Mouse (Mus musculus): ENCODE data around the gene Pold1. TPM values are rescaled to one million over a fixed set of nuclear protein-coding genes. Genes with fewer than 3 reads are reported as not detected.
A peak's percentile ranks its signal among the peaks of the same experiment; 100 is the strongest.

Pold1 gene
- total RNA-seq (2017), result 86.0 and 89.7 TPM in 2 replicates

- peak; percentile 77 for ATAC-seq (replicated peaks; ENCODE audit: low read depth, poor library complexity, severe bottlenecking)
Measured at GRCm38 (mm10) chr7:44548497-44549087, at the start of gene Pold1. TSS of gene Pold1 (minus strand) at chr7:44548849.

GRCm38 (mm10) chr7:44598336-44598735 is 49.7 kb upstream of the Pold1 start:
- ATAC-seq (replicated peaks; ENCODE audit: low read depth, poor library complexity, severe bottlenecking), result no peak

GRCm38 (mm10) chr7:44597666-44598065 is 49.0 kb upstream of the Pold1 start:
- ATAC-seq (replicated peaks; ENCODE audit: low read depth, poor library complexity, severe bottlenecking), result no peak

- ATAC-seq (replicated peaks; ENCODE audit: low read depth, poor library complexity, severe bottlenecking), result no peak
Measured at GRCm38 (mm10) chr7:44596996-44597538, 48.4 kb upstream of the Pold1 start.

GRCm38 (mm10) chr7:44596051-44596450 is 47.4 kb upstream of the Pold1 start:
- ATAC-seq (replicated peaks; ENCODE audit: low read depth, poor library complexity, severe bottlenecking), result no peak

DNA sequence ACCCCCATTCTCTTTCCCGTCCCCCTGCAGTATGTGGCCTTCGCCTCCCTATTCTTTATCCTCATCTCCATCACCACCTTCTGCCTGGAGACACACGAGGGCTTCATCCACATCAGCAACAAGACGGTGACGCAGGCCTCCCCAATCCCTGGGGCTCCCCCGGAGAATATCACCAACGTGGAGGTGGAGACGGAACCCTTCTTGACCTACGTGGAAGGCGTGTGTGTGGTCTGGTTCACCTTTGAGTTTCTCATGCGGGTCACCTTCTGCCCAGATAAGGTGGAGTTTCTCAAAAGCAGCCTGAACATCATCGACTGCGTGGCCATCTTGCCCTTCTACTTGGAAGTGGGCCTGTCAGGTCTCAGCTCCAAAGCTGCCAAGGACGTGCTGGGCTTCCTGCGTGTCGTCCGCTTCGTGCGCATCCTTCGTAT is 46.5 kb upstream of the Pold1 start:
- ATAC-seq (replicated peaks; ENCODE audit: low read depth, poor library complexity, severe bottlenecking), result no peak

- ATAC-seq (replicated peaks; ENCODE audit: low read depth, poor library complexity, severe bottlenecking), result no peak
Measured at GRCm38 (mm10) chr7:44594291-44594690, 45.6 kb upstream of the Pold1 start.

DNA sequence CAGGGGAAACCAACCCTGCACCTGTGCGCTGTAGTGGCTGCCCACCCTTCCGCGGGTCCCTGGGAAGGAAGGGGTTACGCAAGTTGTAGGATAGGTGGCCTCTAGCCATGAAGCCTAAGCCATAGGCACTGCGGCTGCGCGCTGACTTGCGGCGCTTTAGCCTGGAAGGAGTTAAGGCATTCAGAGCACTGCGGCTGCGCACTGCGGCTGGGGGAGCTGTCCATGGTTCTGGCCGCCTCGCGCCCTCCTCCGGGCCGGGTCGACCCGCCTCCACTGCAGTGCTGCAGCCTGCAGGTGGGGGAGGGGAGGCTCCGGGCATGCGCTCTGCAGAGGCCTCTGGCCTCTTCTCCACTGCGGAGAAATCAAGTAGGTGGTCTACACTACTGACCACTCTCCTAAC is 45.1 kb upstream of the Pold1 start:
- peak; percentile 62 for ATAC-seq (replicated peaks; ENCODE audit: low read depth, poor library complexity, severe bottlenecking)

DNA sequence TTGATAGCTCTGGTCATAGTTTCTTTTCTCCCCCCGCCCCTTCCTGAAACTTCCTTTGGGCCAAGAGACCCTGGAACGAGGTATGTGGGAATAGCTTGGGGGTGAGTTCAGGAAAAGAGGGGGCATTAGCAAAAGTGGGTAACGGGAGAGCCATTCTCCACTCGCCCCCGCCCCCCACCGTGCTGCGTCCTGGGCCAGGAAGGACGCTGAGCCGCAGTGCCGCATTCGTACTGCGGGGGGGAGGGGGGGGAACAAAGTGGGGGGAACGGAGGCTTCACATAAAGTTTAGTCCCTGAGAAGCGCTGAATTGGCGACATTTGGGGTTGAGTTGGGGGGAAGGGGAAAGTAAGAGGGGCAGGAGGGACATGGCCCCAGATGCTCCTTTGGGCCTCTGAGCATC is 44.4 kb upstream of the Pold1 start:
- no peak for ATAC-seq (replicated peaks; ENCODE audit: low read depth, poor library complexity, severe bottlenecking)

DNA sequence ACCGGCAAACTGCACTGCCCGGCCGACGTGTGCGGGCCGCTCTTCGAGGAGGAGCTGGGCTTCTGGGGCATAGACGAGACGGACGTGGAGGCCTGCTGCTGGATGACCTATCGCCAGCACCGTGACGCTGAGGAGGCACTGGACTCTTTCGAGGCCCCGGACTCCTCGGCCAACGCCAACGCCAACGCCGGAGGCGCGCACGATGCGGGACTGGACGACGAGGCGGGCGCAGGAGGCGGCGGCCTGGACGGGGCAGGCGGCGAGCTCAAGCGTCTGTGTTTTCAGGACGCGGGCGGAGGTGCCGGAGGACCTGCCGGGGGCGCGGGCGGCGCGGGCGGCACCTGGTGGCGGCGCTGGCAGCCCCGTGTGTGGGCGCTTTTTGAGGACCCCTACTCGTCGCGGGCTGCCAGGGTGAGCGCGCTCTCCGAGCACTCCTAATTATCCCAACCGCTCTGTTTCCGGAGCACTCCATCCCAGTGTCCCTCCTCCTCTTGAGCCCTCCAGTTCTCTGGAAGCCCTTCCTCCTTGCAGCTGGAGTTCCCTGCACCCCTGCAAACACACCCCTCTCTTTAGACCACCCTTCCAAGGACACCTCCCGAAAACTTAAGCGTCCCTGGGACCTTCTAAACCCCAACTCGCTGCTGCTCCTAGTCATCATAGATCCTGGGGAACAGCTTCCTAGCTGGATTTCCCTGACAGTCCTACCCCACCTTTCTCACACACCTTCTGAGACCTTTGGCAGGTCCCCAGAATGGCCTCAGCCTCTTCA is 42.9 kb upstream of the Pold1 start:
- no peak for ATAC-seq (replicated peaks; ENCODE audit: low read depth, poor library complexity, severe bottlenecking)

GRCm38 (mm10) chr7:44590402-44591347 is 42.0 kb upstream of the Pold1 start, which contains the start of gene Kcnc3:
TSS of gene Kcnc3 (plus strand) at chr7:44590664.
- peak; percentile 88 for ATAC-seq (replicated peaks; ENCODE audit: low read depth, poor library complexity, severe bottlenecking)

DNA sequence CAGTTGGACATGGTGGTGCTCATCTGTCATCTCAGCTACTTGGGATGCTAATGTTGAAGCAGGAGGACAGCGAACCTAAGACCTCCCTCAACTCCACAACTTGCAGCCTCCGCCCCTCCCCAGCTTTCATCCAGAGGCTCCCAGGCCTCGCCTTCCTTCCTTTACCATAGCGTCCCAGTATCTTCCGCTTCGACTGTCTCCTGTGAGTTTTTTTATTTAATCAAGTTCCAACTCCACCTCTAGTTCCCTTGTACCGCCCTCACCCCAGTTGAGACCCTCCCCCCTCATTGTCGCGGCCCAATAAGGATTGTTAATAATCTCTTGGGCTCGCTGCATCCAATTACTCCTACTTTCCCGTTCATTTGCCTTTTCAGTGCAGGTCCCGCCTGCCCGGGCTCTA is 41.3 kb upstream of the Pold1 start:
- no peak for ATAC-seq (replicated peaks; ENCODE audit: low read depth, poor library complexity, severe bottlenecking)

DNA sequence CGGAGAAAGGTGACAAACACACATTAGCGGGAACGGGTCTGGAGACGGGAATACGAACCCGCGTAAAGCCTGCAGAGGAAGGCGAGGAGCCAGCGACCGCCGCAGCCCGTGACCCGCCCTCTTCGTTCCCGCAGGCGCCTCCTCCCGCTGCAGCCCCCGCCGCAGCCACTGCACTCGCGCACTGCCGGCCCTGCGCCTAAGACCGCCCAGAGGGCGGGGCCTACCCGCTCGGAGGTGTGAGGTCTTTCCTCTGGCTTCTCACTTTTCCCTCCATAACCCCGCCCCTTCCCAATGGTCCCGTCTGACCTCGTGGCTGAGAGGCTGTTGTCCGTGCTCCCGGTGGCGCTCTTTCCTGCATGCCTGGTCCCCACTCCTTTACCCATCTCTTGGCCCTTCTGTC is 40.5 kb upstream of the Pold1 start:
- peak; percentile 45 for ATAC-seq (replicated peaks; ENCODE audit: low read depth, poor library complexity, severe bottlenecking)

DNA sequence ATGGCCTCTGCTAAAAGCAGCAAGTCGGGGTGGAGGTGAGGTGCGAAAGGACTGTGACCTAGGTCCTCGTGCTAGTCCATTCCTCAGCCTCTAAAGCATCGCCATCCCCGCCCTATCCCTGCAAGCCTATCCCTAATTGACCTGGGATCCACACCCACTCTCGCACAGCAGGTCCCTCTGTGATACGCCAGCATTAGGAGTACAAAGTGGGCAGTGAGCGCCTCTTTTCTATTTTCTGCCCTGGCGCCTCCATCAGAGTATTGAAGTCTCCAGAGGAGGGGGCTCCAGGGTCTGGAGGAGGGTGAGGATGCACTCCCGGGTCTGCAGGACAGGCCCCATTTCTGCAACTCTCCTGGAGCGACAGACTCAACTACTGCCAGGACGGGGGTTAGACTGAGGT is 39.7 kb upstream of the Pold1 start:
- no peak for ATAC-seq (replicated peaks; ENCODE audit: low read depth, poor library complexity, severe bottlenecking)

- no peak for ATAC-seq (replicated peaks; ENCODE audit: low read depth, poor library complexity, severe bottlenecking)
Measured at GRCm38 (mm10) chr7:44587676-44588075, 39.0 kb upstream of the Pold1 start.

DNA sequence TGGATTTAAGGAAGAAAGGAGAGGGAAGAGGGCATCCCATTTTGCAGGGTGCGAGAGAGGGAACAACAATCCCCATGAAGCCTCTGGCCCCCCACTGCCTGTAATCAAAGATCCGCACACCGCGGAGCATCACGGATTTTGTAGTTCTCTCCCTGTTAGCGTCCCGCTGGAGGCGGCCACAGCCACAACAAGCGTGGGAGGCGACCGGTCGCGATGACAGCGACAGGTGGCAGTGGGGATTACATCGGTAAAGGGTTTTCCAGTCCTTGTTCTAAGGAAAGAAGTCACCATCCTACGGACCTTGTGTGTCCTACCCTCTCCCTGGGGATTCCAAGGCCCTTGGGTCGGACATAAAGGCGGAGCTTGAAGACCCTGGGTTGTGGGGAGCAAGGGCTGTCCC is 38.3 kb upstream of the Pold1 start:
- ATAC-seq (replicated peaks; ENCODE audit: low read depth, poor library complexity, severe bottlenecking), result no peak; the same call in 1 of the 2 replicates

DNA sequence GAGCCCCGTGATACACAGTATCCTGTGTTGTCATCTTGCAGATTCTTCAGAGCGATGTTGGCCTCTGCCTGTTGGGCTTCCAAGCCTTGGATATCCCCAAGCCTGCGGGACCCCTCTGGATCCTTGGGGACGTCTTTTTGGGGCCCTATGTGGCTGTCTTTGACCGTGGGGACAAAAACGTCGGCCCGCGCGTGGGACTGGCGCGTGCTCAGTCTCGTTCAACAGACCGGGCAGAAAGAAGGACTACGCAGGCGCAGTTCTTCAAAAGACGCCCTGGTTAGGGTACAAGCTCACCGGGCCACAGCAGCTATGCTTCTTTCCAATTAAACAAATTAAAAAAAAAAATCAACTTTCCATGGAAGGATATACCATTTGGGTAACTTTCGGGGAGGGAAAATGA is 37.9 kb upstream of the Pold1 start:
- ATAC-seq (replicated peaks; ENCODE audit: low read depth, poor library complexity, severe bottlenecking), result no peak

DNA sequence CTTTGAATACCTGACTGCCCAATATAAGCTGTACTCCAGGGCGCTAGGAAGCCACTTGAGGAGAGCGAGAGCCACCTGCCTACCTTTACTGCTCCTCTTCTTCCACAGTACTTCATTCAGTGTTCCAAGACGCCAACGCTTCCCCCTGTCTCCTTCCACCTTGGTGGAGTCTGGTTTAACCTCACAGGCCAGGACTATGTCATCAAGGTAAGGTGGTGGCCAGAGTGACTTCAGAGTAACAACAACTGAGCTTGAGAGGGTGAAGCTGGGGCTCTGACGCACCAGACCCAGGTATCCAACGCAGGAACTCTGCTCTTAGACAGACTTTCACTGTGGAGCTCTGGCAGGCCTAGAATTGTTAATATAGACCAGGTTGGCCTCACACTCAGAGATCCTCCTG is 37.0 kb upstream of the Pold1 start:
- no peak for ATAC-seq (replicated peaks; ENCODE audit: low read depth, poor library complexity, severe bottlenecking)

- no peak for ATAC-seq (replicated peaks; ENCODE audit: low read depth, poor library complexity, severe bottlenecking)
Measured at GRCm38 (mm10) chr7:44584921-44585320, 36.3 kb upstream of the Pold1 start.

DNA sequence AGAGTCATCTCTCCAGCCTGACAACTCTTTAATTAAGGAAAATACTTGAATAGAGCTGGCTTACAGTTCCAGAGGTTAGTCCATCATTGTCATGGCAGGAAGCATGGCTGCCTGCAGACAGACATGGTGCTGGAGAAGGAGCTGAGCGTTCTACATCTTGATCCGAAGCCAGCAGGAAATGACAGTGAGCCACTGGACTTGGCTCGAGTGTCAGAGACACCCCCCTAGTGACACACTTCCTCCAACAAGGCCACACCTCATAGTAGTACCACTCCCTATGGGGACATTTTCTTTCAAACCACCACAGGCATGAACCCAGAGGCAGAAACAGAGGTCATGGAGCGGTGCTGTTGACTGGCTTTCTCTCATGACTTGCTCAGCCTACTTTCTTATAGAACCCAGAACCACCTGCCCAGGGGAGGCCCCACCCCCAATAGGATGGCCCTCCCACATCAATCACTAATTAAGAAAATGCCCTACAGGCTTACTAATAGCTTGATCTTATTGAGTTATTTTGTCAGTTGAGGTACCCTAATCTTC is 35.7 kb upstream of the Pold1 start:
- ATAC-seq (replicated peaks; ENCODE audit: low read depth, poor library complexity, severe bottlenecking), result no peak

Measured in common myeloid progenitor, adult 5-6 weeks (primary cell).